Mouse (Mus musculus) embryonic fibroblast, embryonic 13.5 days (primary cell): ENCODE measurements around the gene Cmtm6.

Source experiments
- CTCF ChIP-seq: IDR thresholded peaks from 2 replicates; pipeline ENCODE4 v1.5.1; 2011; ENCODE audit warnings: mild to moderate bottlenecking, control low read depth, low read length, moderate library complexity, borderline replicate concordance; ENCODE audit not compliant: insufficient read depth
- POLR2A ChIP-seq: IDR thresholded peaks from 2 replicates; pipeline ENCODE4 v1.6.1; 2011; ENCODE audit warnings: low read depth, mild to moderate bottlenecking, control low read depth, low read length, moderate library complexity

- TF ChIP-seq POLR2A (peak; percentile 85), CTCF (no peak)
These were observed 50.8 kb downstream of the Cmtm6 start, which contains the start of gene Cmtm7 for GRCm38 (mm10) chr9:114781526-114782212.
